In the genomic region with DNA sequence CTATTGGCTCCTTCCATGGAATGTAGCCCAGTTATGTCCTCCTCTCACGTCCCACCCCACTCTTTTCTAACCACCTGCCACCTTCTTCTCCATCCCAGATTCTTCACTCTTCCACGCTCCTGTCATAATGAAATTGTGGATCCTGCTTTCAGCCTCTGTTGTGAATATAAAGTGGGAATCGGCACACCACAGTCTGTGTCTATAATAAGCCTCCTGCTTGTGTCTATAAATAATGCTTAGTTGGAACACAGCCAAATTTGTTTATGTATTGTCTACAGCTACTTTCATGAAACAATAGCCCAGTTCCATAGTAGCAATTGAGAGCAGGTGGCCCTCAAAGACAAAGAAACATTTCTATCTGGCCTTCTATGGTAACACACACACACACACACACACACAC, we compare ENCODE assay signal across 20 mouse cellular contexts.
A peak's percentile ranks its signal among the peaks of the same experiment; 100 is the strongest.
DNase-seq lines count a peak whose midpoint lies in the region; ATAC-seq and TF ChIP-seq lines count a peak whose summit lies in the region.
"Had no signal": no experiment of that assay in that cellular context is flagged by ENCODE, and none has a peak within 500 bp of the region (broad histone marks: within the 10 kb centered on the region; RNA-seq: fewer than 3 reads in every experiment).

No protein-coding gene starts in this region.

- DNase-seq in forebrain, postnatal 0 days, result no peak
- DNase-seq in forebrain, embryonic 11.5 days (ENCODE audit: low spot score), result no peak
- peak; percentile 55 for DNase-seq in heart, postnatal 0 days (ENCODE audit: low spot score)
- no peak for DNase-seq in heart, adult 8-10 months (ENCODE audit: low spot score)
- DNase-seq in brain, adult 2 months (ENCODE audit: low read depth, low spot score), result peak; percentile 11
- DNase-seq: adrenal gland, postnatal 14 days; cerebellum, adult 11-12 months; cerebellum, adult 9-11 months; gastrocnemius, postnatal 14 days; heart, adult 2 months; kidney, adult 2 months had no signal

- no peak overlapping the region for H3K27ac ChIP-seq in forebrain, postnatal 0 days (ENCODE audit: low read depth, low read length)
- no peak overlapping the region for H3K27ac ChIP-seq in forebrain, embryonic 11.5 days (ENCODE audit: low read depth, low read length)
- H3K27ac ChIP-seq in heart, postnatal 0 days (ENCODE audit: low read depth), result peak overlapping the region; percentile 53; the same call in 1 of the 2 replicates
- peak overlapping the region; percentile 48; the same call in 1 of the 2 replicates for H3K27ac ChIP-seq in brown adipose tissue, adult 24 weeks (replicated peaks; ENCODE audit: low read depth, low read length)
- H3K27ac ChIP-seq: embryonic facial prominence, embryonic 10.5 days; forebrain, embryonic 15.5 days; heart, adult 2 months; hindbrain, embryonic 13.5 days had no signal

- no peak for TF ChIP-seq CTCF in forebrain, postnatal 0 days (IDR thresholded peaks at IDR 0.05; ENCODE audit: low read depth)
- no peak for TF ChIP-seq CTCF in heart, postnatal 0 days (IDR thresholded peaks at IDR 0.05; ENCODE audit: low read depth)

- no peaks in the 10 kb centered on the region for H3K36me3 ChIP-seq in forebrain, postnatal 0 days (ENCODE audit: insufficient read depth)
- H3K36me3 ChIP-seq in forebrain, embryonic 11.5 days (ENCODE audit: control insufficient read depth, insufficient read depth, low read length), result no peaks in the 10 kb centered on the region
- no peaks in the 10 kb centered on the region for H3K36me3 ChIP-seq in heart, postnatal 0 days (replicated peaks; ENCODE audit: control insufficient read depth, insufficient read depth, low read length)
- H3K36me3 ChIP-seq: embryonic facial prominence, embryonic 10.5 days; forebrain, embryonic 15.5 days; heart, embryonic 13.5 days; hindbrain, embryonic 13.5 days had no signal

- no peaks in the 10 kb centered on the region for H3K4me1 ChIP-seq in forebrain, postnatal 0 days (ENCODE audit: insufficient read depth)
- H3K4me1 ChIP-seq in forebrain, embryonic 11.5 days (replicated peaks; ENCODE audit: control insufficient read depth, insufficient read depth, low read length), result no peaks in the 10 kb centered on the region
- H3K4me1 ChIP-seq in heart, postnatal 0 days (ENCODE audit: control insufficient read depth, insufficient read depth), result no peaks in the 10 kb centered on the region
- H3K4me1 ChIP-seq in brown adipose tissue, adult 24 weeks (ENCODE audit: control insufficient read depth, insufficient read depth, insufficient read length, low read length), result no peaks in the 10 kb centered on the region
- H3K4me1 ChIP-seq: embryonic facial prominence, embryonic 10.5 days; forebrain, embryonic 15.5 days; hindbrain, embryonic 13.5 days had no signal

- 0 out of 2 replicates have a peak, but pooled peaks have one; percentile 16 for ATAC-seq in forebrain, postnatal 0 days
- ATAC-seq in forebrain, embryonic 11.5 days (replicated peaks; ENCODE audit: low FRiP score), result no peak
- ATAC-seq in heart, postnatal 0 days (ENCODE audit: insufficient read depth, low read depth), result no peak
- ATAC-seq: activated CD4-positive, CD25-positive, alpha-beta regulatory T cell, adult 4 months; forebrain, embryonic 15.5 days; intestine, embryonic 16.5 days; Patski had no signal

- H3K27me3 ChIP-seq in forebrain, postnatal 0 days (ENCODE audit: insufficient read depth, low read length), result no peaks in the 10 kb centered on the region
- H3K27me3 ChIP-seq in forebrain, embryonic 11.5 days (ENCODE audit: control insufficient read depth, insufficient read depth, low read length), result no peaks in the 10 kb centered on the region
- H3K27me3 ChIP-seq in heart, postnatal 0 days (ENCODE audit: control insufficient read depth, insufficient read depth, low read length), result no peaks in the 10 kb centered on the region
- H3K27me3 ChIP-seq: CH12.LX; forebrain, embryonic 15.5 days; heart, embryonic 13.5 days; hindbrain, embryonic 13.5 days; Patski had no signal

- H3K9me3 ChIP-seq in forebrain, postnatal 0 days (ENCODE audit: low read length), result no peaks in the 10 kb centered on the region
- no peaks in the 10 kb centered on the region for H3K9me3 ChIP-seq in forebrain, embryonic 11.5 days (ENCODE audit: control insufficient read depth, low read length)
- H3K9me3 ChIP-seq in heart, postnatal 0 days (replicated peaks; ENCODE audit: control insufficient read depth, low read length), result no peaks in the 10 kb centered on the region
- H3K9me3 ChIP-seq: embryonic facial prominence, embryonic 10.5 days; forebrain, embryonic 15.5 days; heart, embryonic 13.5 days; hindbrain, embryonic 13.5 days had no signal

- H3K9ac ChIP-seq in forebrain, postnatal 0 days, result no peak overlapping the region
- no peak overlapping the region for H3K9ac ChIP-seq in forebrain, embryonic 11.5 days (ENCODE audit: low read length)
- H3K9ac ChIP-seq in heart, postnatal 0 days (replicated peaks; ENCODE audit: low read depth, low read length), result no peak overlapping the region
- H3K9ac ChIP-seq: forebrain, embryonic 15.5 days; heart, embryonic 13.5 days; hindbrain, embryonic 13.5 days had no signal

- no peak overlapping the region for H3K4me3 ChIP-seq in forebrain, postnatal 0 days (ENCODE audit: low read depth, low read length)
- no peak overlapping the region for H3K4me3 ChIP-seq in forebrain, embryonic 11.5 days (ENCODE audit: low read depth, low read length)
- H3K4me3 ChIP-seq in heart, postnatal 0 days (ENCODE audit: low read depth, low read length), result no peak overlapping the region
- no peak overlapping the region for H3K4me3 ChIP-seq in brown adipose tissue, adult 24 weeks (ENCODE audit: insufficient read depth, low read depth, low read length)
- H3K4me3 ChIP-seq: embryonic facial prominence, embryonic 10.5 days; forebrain, embryonic 15.5 days; heart, adult 2 months; heart, embryonic 13.5 days; hindbrain, embryonic 13.5 days had no signal

- no peak for TF ChIP-seq EP300 in heart, postnatal 0 days (IDR thresholded peaks at IDR 0.05; ENCODE audit: low read depth)

- 56% methylated on average over 3 of the region's 3 CpGs for WGBS in forebrain, postnatal 0 days
- WGBS in forebrain, embryonic 11.5 days, result 84% methylated on average over 3 of the region's 3 CpGs
- 36% methylated on average over 3 of the region's 3 CpGs for WGBS in heart, postnatal 0 days

- H3K4me2 ChIP-seq in forebrain, postnatal 0 days (ENCODE audit: low read depth), result no peak overlapping the region
- H3K4me2 ChIP-seq in forebrain, embryonic 11.5 days (ENCODE audit: low read depth, low read length, severe bottlenecking), result no peak overlapping the region
- no peak overlapping the region; the same call in 1 of the 2 replicates for H3K4me2 ChIP-seq in heart, postnatal 0 days (ENCODE audit: low read depth, low read length)
- H3K4me2 ChIP-seq: forebrain, embryonic 15.5 days; heart, embryonic 13.5 days; hindbrain, embryonic 13.5 days had no signal

Comparison
In these comparisons a context has a peak if more than half of its experiments do, and no peak if none do; other contexts are left out.
1. DNase-seq: peak in heart, postnatal 0 days (single experiment) and brain, adult 2 months (single experiment); none in forebrain, postnatal 0 days (single experiment), forebrain, embryonic 11.5 days (single experiment) and heart, adult 8-10 months (single experiment).
2. H3K27ac ChIP-seq: peak in heart, postnatal 0 days (single experiment) and brown adipose tissue, adult 24 weeks (single experiment); none in forebrain, postnatal 0 days (single experiment) and forebrain, embryonic 11.5 days (single experiment).